Mouse (Mus musculus) stomach, postnatal 0 days (tissue): Measurements from ENCODE around the gene Sulf2.

Experiments used
- CTCF ChIP-seq: IDR thresholded peaks from 2 replicates; pipeline ENCODE4 v1.5.1; 2016; ENCODE audit warnings: antibody characterized with exemption, low read depth, mild to moderate bottlenecking, moderate library complexity
- EP300 ChIP-seq: optimal IDR thresholded peaks from 2 replicates; pipeline ENCODE3; 2016; ENCODE audit warnings: antibody characterized with exemption

- no peak for TF ChIP-seq EP300
- TF ChIP-seq CTCF, result no peak
Observed at GRCm38 (mm10) chr2:166121681-166122355, 33.6 kb downstream of the Sulf2 start.
